Mouse (Mus musculus): ENCODE results near the gene Sema3c.

- no peak for TF ChIP-seq POLR2A (IDR thresholded peaks at IDR 0.05; ENCODE audit: extremely low read depth, insufficient read depth, low read length)
- TF ChIP-seq CTCF (IDR thresholded peaks at IDR 0.05; ENCODE audit: low read depth, low read length), result no peak
Measured at GRCm38 (mm10) chr5:17586518-17587210, 12.6 kb downstream of the Sema3c start.
